Mouse (Mus musculus) thymus, adult 2 months (tissue): Measurements from ENCODE around the gene Pnpla6.

Experiments
- CTCF ChIP-seq: fragments of 200-500 bp; IDR thresholded peaks from 2 replicates; pipeline ENCODE4 v1.5.1; 2012; ENCODE audit warnings: mild to moderate bottlenecking, control low read depth, low read length, moderate library complexity, borderline replicate concordance; ENCODE audit not compliant: control insufficient read depth, poor library complexity, insufficient read depth; ENCODE audit errors: extremely low read depth
- POLR2A ChIP-seq: fragments of 200-500 bp; IDR thresholded peaks from 2 replicates; pipeline ENCODE4 v1.6.1; 2012; ENCODE audit warnings: mild to moderate bottlenecking, low read length, control low read depth, moderate library complexity; ENCODE audit not compliant: control insufficient read depth, poor library complexity, insufficient read depth; ENCODE audit errors: extremely low read depth

DNA sequence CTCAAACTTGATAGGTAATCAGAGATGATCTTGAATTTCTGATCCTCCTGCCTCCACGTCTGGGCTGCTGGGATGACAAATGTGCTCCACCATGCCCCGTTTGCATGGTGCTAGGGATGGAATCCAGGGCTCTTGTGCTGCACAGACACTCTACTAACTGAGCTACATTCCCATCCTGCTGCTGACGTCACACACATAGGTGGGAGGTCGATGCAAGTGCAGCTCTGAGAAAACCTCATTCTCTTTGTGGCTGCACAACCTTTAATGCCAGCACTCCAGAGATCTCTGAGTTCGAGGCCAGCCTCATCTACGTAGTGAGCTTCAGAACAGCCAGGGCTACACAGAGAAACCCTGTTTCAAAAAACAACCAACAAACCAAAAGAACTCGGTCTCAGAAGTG lies 24.0 kb downstream of the Pnpla6 start:
- no peak for TF ChIP-seq POLR2A
- no peak for TF ChIP-seq CTCF
